Mouse (Mus musculus): ENCODE data around the gene Lrch1.
A peak's percentile ranks its signal among the peaks of the same experiment; 100 is the strongest.

Gene Lrch1

DNA sequence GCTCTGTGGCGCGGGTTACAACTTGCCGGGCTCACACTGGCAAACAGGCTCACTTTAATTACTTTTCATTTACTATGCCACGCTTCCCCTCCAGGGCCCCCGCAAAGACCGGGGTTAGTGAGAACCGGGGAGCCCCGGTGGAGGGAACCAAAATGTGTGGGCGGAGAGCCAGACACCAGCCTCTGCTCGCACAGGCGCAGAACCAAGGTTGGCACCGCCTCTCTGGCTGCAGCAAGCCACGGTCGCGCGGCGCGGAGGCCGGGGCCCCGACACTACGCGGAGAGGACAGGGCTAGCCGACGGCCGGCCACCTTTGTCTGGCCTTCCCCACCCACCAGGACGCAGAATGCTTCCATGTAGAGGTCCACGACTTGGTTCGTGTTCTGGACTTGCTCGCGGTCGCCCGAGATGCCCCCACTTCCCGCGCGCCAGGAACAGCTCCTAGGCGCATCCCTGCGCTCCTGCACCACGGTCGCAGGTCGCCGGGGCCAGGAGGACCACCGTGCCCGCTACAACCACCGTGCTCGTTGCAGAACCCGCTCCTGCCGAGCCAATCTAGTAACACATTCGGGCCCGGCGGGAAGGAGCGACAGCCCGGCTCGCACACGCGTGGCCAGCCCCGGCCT lies 813 bp downstream of the Lrch1 start:
- DNase-seq (ENCODE audit: low spot score): peak; percentile 84

DNA sequence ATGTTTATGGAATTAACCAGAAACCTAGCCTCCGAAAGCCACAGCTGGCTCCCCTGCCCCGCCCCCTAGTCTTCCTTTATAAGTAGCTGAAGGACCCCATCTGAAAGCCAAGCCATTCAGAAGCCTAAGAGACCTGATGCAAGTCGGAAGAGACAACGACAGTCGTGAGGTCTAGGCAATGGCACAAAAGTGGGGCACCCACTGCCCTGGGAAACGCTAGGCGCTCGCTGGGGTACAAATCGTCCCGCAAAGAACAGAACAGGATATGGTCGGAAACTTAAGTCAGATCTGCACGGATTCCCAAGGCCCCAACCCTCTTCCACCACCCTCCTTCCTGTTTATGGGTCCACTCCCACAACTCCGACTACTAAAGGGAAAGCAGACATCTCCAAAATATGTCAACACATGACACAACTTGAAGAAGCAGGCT lies 1.3 kb downstream of the Lrch1 start:
- DNase-seq (ENCODE audit: low spot score): no peak

DNA sequence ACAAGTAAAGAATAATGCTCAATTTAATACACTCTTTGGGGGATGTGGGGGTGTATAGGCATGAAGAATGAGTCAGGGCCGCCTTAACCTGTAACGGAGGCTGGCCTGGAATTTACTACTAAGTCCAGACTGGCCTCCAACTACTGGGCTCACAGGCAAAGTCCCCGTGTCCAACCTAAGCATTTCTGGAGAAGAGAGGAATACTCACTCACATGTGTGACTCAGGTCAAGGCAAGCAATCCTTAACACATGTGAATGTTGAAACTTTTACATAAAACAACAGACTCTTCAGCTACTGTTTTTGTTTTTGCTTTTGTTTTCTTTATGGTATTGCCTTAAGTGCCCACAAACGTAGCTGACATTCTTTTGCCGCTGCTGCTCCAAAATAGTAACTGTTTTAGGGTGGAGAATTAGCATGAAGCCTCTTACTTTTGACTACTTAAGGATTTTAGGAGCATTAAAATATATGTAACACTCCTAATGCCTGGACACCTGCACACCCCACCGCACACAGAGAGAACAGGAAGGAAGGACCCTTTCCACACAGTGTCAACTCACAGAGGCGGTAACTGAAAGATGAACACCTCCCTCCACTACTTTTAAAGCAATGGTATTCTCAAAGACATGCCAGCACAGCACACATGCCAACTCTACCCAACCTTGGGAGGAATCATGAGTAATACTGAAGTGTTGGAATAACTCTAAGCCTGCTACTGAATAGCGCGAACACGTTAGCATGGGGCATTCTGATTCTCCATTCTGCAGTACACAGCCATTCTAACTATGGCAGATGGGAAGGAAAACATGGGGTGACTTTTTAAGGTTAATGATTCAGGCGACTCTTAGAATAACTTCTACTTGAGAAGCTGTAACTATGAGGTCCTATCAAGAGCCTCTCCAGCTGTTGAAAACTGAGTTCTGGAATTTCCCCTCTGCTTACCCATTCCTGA lies 2.1 kb downstream of the Lrch1 start:
- DNase-seq (ENCODE audit: low spot score): no peak

DNA sequence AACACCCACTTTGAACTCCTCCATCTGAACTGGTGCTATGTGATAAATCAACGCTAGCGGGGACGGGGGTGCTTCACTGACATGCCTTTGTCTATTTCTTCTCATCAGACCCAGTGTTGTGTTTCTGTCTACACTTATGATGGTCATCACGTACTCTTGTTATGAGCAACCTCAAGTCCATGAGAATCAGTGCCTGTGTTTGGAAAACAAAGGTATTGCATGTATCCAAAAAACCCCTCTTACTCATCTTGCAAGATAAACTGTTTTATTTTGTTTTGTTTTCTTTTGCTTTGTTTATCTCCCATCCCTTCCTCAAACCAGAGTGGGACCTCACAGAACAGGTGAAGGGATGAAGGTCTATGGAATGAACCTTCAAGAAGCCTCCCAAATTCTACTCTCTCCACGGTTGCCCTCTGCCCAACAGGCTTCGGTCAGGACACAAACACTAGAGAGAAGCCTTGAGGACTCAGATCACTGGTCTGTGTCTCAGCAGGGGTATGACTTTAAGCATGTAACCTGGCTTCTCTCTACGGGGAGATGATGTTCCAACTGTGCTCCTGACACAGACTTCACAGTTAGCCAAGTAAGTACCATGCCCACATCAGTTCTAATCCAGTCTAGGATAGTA lies 3.4 kb downstream of the Lrch1 start:
- no peak for DNase-seq (ENCODE audit: low spot score)

DNA sequence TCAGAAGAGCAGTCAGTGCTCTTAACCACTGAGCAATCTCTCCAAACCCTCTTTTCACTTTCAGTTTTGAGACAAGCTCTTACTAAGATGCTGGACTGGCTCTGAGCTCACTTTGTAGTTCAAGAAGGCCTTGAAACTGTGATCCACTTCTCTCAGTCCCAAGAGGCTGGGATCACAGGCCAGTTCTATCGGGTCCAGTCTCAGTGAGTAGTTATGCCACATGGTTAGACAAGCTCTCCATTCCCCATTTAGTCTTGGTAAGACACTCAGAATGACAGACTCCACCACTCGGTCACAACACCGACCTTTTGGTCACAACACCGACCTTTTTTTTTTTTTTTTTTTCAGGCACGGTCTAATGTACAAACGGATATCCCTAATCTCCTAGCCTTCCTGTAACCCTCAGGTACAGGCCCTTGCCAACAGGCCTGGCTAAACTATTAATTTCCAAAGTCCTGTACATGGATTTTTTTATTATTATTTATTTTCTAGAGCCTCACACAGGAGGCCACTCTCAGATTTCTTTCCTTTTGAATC lies 4.0 kb downstream of the Lrch1 start:
- DNase-seq (ENCODE audit: low spot score): no peak

DNA sequence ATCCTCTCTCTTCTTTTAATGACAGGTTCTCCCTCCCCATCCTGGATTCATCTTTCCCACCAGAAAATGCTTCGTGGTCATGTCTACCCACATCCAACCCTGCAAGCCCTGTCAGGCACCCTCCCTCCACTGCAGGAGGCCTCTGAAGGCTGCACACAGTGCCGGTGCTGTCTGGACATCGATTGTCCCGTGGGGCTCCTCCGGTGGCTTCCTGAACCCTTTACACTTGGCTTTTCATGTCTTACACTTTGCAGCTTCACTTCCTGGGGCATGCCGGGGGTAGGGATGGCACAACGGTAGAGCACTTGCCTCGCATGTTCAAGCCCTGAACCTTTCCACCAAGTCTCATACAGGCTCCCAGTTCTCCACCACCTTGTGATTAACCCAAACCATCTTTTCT lies 4.7 kb downstream of the Lrch1 start:
- DNase-seq (ENCODE audit: low spot score): no peak

DNA sequence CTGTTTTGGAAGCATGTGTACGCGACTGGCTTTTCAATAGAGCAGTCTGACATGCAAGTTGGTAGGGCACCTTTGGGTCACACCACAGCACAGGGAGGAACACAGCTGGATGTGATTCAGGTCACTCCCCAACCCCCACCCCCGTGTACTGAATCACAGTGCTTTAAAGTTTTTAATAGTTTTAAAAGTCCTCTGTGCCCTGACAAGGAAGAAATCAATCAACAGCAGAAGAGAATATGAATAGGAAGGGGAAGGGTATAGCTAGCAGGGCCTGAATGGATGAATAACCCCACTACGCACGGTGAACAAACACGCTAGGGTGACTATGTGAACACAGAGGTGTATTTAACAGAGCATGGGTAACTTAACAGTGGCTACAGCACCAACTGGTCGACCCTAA lies 6.1 kb downstream of the Lrch1 start:
- DNase-seq (ENCODE audit: low spot score): no peak

DNA sequence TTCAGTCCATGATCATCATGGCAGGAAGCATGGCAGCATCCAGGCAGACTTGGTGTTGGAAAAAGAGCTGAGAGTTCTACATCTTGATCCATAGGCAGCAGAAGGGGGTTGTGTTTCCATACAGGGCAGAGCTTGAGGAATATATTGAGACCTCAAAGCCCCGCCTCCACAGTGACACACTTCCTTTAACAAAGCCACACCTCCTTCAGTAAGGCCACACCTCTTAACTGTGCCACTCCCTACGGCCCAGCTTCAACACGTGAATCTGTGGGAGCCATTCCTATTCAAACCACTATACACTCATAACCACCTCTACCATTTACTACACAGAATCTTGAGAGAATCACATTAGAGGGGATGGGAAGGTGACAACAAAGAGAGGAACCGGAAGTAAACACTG lies 6.9 kb downstream of the Lrch1 start:
- DNase-seq (ENCODE audit: low spot score): no peak

DNA sequence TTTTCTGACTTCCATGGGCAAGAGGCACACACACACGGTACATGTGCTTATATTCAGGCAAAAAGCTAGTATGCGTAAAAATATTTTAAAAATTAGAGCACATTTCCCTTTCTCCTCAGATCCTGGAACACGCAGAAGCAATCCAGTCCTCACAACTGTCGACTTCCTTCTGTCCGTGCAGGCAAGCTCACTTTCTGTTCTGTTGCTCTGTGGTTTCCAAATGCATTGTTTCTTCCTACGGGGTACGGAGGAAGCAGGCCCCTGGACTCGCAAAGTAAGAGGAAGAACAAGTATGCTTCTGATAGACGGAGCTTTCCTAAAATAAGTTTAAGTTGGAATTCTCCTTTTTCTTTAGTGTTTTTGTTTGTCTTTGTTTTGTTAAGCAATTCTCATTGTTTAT lies 8.3 kb downstream of the Lrch1 start:
- no peak for DNase-seq (ENCODE audit: low spot score)

DNA sequence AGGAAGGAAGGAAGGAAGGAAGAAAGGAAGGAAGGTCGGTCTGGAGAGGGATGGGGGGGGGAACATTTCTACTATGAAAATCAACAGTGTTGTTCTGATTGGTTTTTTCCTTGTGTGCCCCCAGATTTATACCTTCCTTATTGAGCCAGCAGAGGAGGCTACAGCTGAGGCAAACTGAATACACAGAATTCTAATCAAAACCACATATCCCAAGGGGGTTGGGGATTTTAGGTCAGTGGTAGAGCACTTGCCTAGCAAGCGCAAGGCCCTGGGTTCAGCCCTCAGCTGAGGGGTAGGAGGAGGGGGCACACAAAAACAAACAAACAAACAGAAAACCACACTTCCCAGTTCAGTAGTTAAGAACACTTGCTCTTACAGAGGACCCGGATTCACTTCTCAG lies 8.8 kb downstream of the Lrch1 start:
- DNase-seq (ENCODE audit: low spot score): no peak

DNA sequence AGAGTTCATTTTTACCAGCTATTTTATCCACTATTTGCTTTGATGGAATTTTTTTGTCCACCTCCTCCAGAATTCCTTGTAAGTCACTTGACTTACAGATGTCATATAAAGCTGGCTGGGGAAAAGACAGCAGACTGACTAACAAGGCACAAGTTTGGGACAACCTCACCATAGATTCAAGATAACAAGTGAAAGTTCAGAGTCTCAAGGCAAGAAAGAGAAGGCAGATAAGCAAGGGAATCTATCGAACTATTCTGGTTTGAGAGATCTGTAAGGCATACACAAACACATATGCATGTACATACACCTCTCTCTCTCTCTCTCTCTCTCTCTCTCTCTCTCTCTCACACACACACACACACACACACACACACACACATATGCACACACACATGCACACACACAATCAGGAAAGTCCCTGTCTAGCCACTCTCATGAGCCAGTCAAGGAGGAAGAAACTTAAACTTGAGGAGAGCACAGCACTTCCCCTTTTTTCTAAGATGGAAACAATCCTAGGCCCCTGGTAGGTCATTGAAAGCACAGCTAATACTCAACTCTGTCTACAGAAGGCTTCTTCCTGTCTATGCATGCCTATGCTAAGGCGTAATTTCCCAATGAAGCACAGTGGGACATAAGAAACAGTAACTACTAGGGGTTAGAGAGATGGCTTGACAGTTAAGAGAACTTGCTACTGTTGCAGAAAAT lies 11.0 kb downstream of the Lrch1 start:
- no peak for DNase-seq (ENCODE audit: low spot score)

DNA sequence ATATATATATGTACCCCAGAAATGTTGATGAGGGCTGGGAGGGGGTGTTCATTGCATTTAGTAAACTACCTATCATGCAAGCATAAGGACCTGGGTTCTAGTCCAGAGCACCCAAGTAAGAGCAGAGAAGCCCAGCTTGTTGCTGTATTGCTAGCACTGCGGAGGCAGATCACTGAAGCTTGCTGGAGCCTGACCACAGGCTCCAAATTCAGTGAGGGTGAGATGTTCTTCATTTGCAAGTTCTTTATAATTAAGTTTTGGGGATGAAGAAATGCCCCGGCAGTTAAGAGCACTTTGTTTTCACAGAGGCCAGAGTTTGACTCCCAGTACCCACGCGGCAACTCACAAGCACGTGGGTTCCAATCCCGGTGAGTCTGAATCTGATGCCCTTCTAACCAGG lies 12.6 kb downstream of the Lrch1 start:
- no peak for DNase-seq (ENCODE audit: low spot score)

DNA sequence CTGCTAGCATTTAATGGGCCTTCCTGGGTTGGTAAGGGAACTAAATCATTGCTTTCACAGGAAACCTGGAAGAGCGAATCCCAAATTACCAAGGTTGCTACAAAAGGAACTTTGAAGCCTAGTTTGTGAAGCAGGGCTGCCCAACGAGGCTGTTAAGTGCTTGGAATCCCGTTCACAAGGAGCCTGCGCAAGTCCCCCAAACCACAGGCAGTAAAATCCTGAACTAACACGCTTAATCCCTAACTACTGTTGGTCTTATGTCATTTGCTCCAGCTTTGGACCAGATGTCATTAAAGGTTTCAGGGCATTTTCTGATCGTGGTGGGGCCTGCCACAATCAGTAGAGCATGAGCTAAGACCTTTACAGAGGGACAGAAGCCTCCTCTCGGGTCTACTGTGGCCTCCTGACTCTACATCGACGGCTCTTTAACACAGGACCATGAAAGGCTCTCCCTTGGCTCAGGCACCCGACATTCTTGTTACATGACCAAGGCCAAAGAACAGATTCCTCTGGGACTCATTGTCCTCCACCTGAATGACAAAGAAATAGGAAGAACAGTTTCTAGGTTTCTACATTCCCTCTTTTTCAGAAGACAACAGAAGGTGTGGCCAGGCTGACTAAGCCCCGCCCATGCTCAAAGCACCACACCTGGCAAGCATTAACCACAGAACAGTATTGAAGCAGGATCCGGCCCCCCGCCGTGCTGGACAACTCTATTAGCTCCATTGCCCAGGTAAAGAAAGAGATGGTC lies 13.5 kb downstream of the Lrch1 start:
- no peak for DNase-seq (ENCODE audit: low spot score)

DNA sequence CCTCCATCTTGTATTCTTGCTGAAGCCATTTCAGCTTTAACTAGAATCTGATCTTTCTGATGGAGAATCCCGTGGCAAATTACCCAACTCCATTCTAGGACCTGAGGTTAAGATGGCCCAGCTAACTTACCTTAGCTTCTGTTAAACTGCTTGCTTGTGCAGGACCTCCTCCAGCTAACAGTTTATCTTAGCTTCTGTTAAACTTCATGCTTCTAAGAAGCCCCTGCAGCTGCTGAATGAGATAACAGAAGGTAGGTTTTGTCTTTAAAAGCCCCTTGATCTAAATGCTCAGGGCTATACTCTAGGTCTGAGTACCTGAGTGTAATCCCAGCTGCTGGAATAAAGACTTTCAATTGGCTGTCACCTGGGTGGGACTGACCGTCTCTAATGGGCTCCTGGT lies 17.9 kb downstream of the Lrch1 start:
- no peak for DNase-seq (ENCODE audit: low spot score)

DNA sequence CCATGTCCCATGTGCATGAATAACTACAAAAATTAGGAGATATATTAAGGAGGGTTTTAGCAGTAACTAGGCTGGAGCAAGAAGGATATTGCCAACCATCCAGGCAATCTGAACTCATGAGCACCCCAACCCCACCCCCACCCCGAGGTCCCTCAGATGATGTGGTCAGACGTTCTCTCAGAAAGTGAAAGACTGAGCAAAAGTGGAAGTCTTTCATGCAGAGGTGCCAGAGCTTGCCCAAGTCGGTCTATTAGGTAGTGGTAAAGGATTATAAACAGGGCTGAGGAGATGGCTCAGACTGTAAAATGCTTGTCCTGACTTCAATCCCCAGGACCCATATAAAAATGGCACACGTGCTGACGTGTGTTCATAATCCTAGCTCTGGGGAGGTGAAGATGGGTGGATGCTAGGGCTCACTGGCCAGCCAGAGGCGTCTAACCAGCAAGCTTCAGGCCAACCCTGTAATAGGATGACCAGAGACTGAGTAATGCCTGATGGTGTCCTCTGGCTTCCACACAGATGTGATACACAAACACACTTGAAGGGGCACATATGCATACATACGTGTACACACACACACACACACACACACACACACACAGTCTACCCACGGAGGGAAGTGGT lies 18.8 kb downstream of the Lrch1 start:
- DNase-seq (ENCODE audit: low spot score): no peak

DNA sequence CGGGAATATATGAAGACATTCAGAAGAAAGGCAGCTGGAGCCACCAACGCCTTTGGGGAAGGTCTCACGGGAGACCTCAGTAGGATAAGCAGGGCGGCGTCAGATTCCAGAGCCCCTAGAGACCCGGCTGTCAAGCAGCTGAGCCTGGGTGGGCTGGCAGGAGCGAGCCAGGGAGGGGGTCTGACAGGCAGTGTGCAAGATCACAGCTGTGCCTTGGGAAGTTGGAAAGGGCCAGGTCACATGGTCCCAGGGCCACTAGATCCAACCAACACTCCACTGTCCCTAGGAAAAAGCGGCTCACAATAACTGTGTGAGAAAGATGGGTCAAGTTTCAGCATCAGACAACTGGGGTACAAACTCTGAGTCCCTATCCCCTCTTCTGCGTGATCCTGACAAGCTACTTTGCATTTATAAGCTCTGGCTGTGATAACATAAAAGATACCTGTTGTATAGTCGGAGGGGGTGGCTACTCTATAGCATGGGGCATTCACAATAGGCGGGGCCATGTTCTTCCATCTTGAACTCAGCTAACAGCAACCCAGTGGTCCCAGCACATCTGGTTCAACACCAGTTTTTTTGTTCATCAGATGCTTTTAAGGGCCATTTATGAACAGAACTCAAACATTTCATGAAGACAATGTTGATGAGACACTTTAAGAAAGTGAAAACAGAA lies 20.6 kb downstream of the Lrch1 start:
- DNase-seq (ENCODE audit: low spot score): no peak

DNA sequence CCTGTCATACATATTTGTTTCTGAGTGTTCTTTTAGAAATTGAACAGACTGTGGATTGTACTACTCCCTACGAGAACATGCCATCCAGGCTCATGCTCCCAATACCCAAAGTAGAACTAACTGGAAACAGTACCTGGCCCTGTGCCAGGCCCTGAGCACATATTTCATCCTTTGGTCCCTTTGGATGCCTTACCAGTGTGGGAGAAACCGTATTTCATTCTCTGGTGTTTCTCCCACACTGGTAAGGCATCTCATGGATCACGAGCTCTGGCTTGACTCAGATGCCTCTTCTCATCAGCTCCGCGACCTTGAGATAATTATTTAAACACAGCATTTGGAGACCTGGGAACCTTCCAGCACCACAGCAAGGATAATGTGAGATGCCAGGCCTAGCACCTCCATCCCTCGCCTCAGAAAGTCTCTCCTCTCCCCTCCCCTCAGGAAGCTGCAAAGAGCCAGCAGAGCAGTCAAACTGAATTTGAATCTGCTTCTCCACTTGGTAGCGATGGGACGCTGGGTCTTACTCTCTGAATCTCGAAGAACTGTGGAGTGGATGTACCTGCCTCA lies 21.6 kb downstream of the Lrch1 start:
- DNase-seq (ENCODE audit: low spot score): peak; percentile 45

DNA sequence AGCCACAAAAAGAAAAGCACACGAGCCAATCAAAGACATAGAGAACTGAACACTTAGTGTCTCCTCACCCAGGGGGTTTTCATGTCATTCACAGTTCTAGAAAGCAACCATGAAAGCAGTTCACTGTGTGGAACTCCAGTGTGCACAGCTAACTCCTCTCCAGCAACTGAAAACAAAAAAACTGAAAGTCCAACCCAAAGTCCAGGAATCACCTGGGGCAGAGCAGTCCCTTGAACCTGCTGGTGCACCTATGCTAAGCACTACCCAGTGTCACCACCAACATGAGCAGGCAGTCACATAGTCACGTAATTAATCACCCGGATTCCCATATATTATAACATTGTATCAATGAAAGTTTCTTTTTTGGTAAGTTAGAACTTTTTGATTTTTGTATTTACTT lies 23.2 kb downstream of the Lrch1 start:
- no peak for DNase-seq (ENCODE audit: low spot score)

DNA sequence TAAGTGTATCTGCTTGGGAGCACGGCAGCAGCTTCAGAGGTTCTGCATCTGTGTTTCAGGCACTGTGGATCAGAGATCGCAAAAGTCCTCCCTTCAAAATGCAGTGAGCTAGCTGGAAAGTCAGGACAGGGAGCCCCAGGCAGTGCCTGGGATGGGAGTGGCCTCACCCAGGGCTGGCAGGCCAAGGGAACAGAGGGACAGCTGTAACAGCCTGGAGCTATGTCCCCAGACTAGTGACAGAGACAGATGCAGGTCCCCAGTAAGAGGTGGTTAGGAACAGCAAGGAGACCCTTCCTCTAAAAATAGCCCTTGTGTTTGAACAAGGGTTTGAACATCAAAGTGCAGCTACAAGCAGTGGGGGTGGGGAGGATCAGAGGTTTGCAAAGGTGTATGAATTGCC lies 23.6 kb downstream of the Lrch1 start:
- DNase-seq (ENCODE audit: low spot score): no peak

Measured in layer of hippocampus, adult 11-12 months (tissue).